Mouse (Mus musculus) frontal cortex, postnatal 10 days (tissue): ENCODE measurements around the gene Ncaph.
"Not testable (repeated sequence)": the region's sequence is repeated elsewhere in the genome, so short reads cannot be mapped to it uniquely, and the experiment has no call there.

Experiments
- DNase-seq, 2 experiments: peaks; one replicate each; pipeline ENCODE4 v3.0.0; 2022; ENCODE audit warnings: low spot score in 2 of 2, mixed read lengths in 1 of 2

Ncaph gene

GRCm38 (mm10) chr2:127086235-127086634 is 47.5 kb downstream of the Ncaph start:
- no peak for DNase-seq

GRCm38 (mm10) chr2:127080591-127081218 is 53.0 kb downstream of the Ncaph start:
- no peak for DNase-seq

GRCm38 (mm10) chr2:127079881-127080590 is 53.7 kb downstream of the Ncaph start:
- no peak for DNase-seq

- DNase-seq: not testable (repeated sequence)
Measured at GRCm38 (mm10) chr2:127079066-127079465, 54.7 kb downstream of the Ncaph start.

- DNase-seq: no peak
Measured at GRCm38 (mm10) chr2:127077611-127078010, 56.1 kb downstream of the Ncaph start.

GRCm38 (mm10) chr2:127074116-127074515 is 59.6 kb downstream of the Ncaph start:
- no peak for DNase-seq

- DNase-seq: no peak
Measured at GRCm38 (mm10) chr2:127070879-127071278, 62.9 kb downstream of the Ncaph start.

- peak; percentile 65 to 84 for DNase-seq
Measured at GRCm38 (mm10) chr2:127070435-127070841, 63.3 kb downstream of the Ncaph start, which contains the start of gene Blvra. TSS of gene Blvra (plus strand) at chr2:127070665.

- no peak for DNase-seq
Measured at GRCm38 (mm10) chr2:127069781-127070434, 63.8 kb downstream of the Ncaph start.

GRCm38 (mm10) chr2:127068806-127069205 is 64.9 kb downstream of the Ncaph start:
- no peak for DNase-seq

GRCm38 (mm10) chr2:127061471-127061870 is 72.3 kb downstream of the Ncaph start:
- DNase-seq: no peak
